In the genomic region with DNA sequence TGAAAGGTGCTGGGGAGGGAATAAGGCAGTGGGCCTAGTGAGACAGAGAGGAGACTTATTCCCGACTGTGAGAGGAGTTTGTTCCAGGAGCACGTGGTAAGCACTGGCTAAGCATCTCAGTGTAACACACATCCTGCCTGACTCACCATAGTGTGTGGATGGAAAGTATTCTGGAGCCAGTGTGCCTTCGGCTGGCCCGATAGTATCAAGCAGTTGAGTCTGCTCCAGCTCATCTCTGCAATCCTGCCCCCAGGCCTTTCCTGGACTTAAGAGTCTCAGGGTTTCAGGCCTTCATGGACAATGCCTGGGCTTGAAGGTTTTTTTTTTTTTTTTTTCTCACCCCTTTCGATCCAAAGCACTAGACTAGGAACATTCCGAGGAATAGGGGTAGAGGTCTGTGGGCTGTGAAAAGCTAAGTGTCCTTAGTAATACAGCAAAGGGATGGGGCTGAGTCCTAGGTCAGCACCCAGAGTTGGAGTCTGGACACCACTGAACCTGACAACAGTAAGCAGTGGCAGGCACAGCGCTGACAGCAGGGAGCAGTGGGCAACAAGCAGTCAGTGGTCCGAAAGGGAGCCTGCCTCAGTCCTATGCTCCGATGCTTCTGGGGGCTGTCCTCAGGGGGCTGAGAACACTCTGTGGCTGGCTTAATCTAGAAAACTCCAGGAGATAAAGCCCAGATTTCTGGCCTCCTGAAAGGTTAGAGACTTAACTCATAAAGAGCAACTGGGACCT, we compare ENCODE assay signal across 8 mouse cellular contexts. TPM values are rescaled to one million over a fixed set of nuclear protein-coding genes. Genes with fewer than 3 reads are reported as not detected.
DNase-seq lines count a peak whose midpoint lies in the region; ATAC-seq lines count a peak whose summit lies in the region.

No protein-coding gene starts in this region.

- H3K27ac ChIP-seq in forebrain, embryonic 11.5 days (ENCODE audit: low read depth, low read length) = peak overlapping the region; percentile 99
- H3K27ac ChIP-seq in midbrain, embryonic 15.5 days = peak overlapping the region; percentile 100

- peak overlapping the region; percentile 100 for H3K4me3 ChIP-seq in forebrain, embryonic 11.5 days (ENCODE audit: low read depth, low read length)
- H3K4me3 ChIP-seq in midbrain, embryonic 15.5 days = peak overlapping the region; percentile 99

- H3K9me3 ChIP-seq in forebrain, embryonic 11.5 days (ENCODE audit: control insufficient read depth, low read length) = no peaks in the 10 kb centered on the region
- H3K9me3 ChIP-seq in midbrain, embryonic 15.5 days = no peaks in the 10 kb centered on the region

- WGBS in forebrain, embryonic 11.5 days = 10% methylated on average over 9 of the region's 9 CpGs
- WGBS in midbrain, embryonic 15.5 days = 9% methylated on average over 9 of the region's 9 CpGs

- peak overlapping the region; percentile 100 for H3K9ac ChIP-seq in forebrain, embryonic 11.5 days (ENCODE audit: low read length)
- H3K9ac ChIP-seq in midbrain, embryonic 15.5 days = peak overlapping the region; percentile 85

- peaks cover 24% of the 10 kb centered on the region for H3K4me1 ChIP-seq in forebrain, embryonic 11.5 days (replicated peaks; ENCODE audit: control insufficient read depth, insufficient read depth, low read length)
- H3K4me1 ChIP-seq in midbrain, embryonic 15.5 days = peaks cover 35% of the 10 kb centered on the region

- ATAC-seq in forebrain, embryonic 11.5 days (replicated peaks; ENCODE audit: low FRiP score) = peak; percentile 47
- ATAC-seq in midbrain, embryonic 15.5 days (replicated peaks) = peak; percentile 57

- H3K36me3 ChIP-seq in forebrain, embryonic 11.5 days (ENCODE audit: control insufficient read depth, insufficient read depth, low read length) = no peaks in the 10 kb centered on the region
- H3K36me3 ChIP-seq in midbrain, embryonic 15.5 days (replicated peaks) = no peaks in the 10 kb centered on the region

- DNase-seq in kidney, adult 9 months = peak; percentile 7
- no peak for DNase-seq in kidney, postnatal 25 days
- peak; percentile 85 for DNase-seq in brain, adult 2 months (ENCODE audit: low read depth, low spot score)
- DNase-seq in forebrain, embryonic 11.5 days (ENCODE audit: low spot score) = peak; percentile 59
- DNase-seq in heart, postnatal 25 days (ENCODE audit: low spot score) = peak; percentile 13
- DNase-seq in left cerebral cortex, postnatal 25 days (ENCODE audit: low spot score in 2 of 2) = peak; percentile 30 to 83
- DNase-seq in testis, postnatal 14 days (ENCODE audit: low spot score) = peak; percentile 33

- intact Hi-C loops in heart, postnatal 25 days (cut with DNase I) = loop anchor here (2.0 kb wide), 1 partner anchor 37 kb away; the partner anchor contains the start of gene Letm1
- intact Hi-C loops in left cerebral cortex, postnatal 25 days (cut with DNase I) = no loop called here

- H3K4me2 ChIP-seq in forebrain, embryonic 11.5 days (ENCODE audit: low read depth, low read length, severe bottlenecking) = peak overlapping the region; percentile 90
- H3K4me2 ChIP-seq in midbrain, embryonic 15.5 days = peak overlapping the region; percentile 88

- no peaks in the 10 kb centered on the region for H3K27me3 ChIP-seq in forebrain, embryonic 11.5 days (ENCODE audit: control insufficient read depth, insufficient read depth, low read length)
- H3K27me3 ChIP-seq in midbrain, embryonic 15.5 days (replicated peaks) = no peaks in the 10 kb centered on the region

RNA-seq across cellular contexts. Expression of gene Nsd2, which starts 1.2 kb away (rescaled TPM):
- 120 and 131 TPM in 2 replicates for polyA plus RNA-seq in forebrain, embryonic 11.5 days (2014; fragmentation: Nextera tagmentation; extraction: Ambion mirVana)
- total RNA-seq in heart, postnatal 25 days (2021) = 10 to 100 TPM; 25.9 to 28.4 TPM
- 100 to 1,000 TPM; 144 to 147 TPM for total RNA-seq in left cerebral cortex, postnatal 25 days (2021)
- polyA plus RNA-seq in midbrain, embryonic 15.5 days (2015; fragmentation: Nextera tagmentation; extraction: Ambion mirVana) = 78.6 and 81.6 TPM in 2 replicates

RNA-seq across cellular contexts. Expression of gene Letm1, which starts 36.7 kb away (rescaled TPM):
- polyA plus RNA-seq in forebrain, embryonic 11.5 days (2014; fragmentation: Nextera tagmentation; extraction: Ambion mirVana) = 59.7 and 63.9 TPM in 2 replicates
- total RNA-seq in heart, postnatal 25 days (2021) = 100 to 1,000 TPM; 152 to 161 TPM
- total RNA-seq in left cerebral cortex, postnatal 25 days (2021) = 100 to 1,000 TPM in 1 of 2 experiments, 10 to 100 TPM in 1; 98.7 to 102 TPM
- polyA plus RNA-seq in midbrain, embryonic 15.5 days (2015; fragmentation: Nextera tagmentation; extraction: Ambion mirVana) = 75.4 and 75.9 TPM in 2 replicates

Comparison
In these comparisons a context has a peak if more than half of its experiments do, and no peak if none do; other contexts are left out.
1. DNase-seq: peak in kidney, adult 9 months (single experiment), brain, adult 2 months (single experiment), forebrain, embryonic 11.5 days (single experiment), heart, postnatal 25 days (single experiment), left cerebral cortex, postnatal 25 days (2 of 2) and testis, postnatal 14 days (single experiment); none in kidney, postnatal 25 days (0 of 2).
2. RNA of gene Nsd2, which starts 1.2 kb away (total RNA-seq): 144 to 147 TPM in left cerebral cortex, postnatal 25 days; 25.9 to 28.4 TPM in heart, postnatal 25 days; every median in the first group is over 4 times any median in the second.